Mouse (Mus musculus) neutrophil, adult 83 days (primary cell): ENCODE measurements around the gene Rsph14. TPM values are rescaled to one million over a fixed set of nuclear protein-coding genes. Genes with fewer than 3 reads are reported as not detected.

ENCODE experiments used
- total RNA-seq, 2 experiments: library from RNA; stranded (reverse); gene quantifications; one replicate each; pipeline ENCODE4 v1.2.4; 2023

Gene Rsph14
- not detected for total RNA-seq

GRCm38 (mm10) chr10:75032395-75032794 lies at the start of gene Rsph14:
Rsph14 (minus strand) TSS chr10:75032586.

GRCm38 (mm10) chr10:75060217-75060842 lies 27.9 kb upstream of the Rsph14 start, which contains the start of gene Bcr:
Bcr (plus strand) TSS chr10:75060592.

GRCm38 (mm10) chr10:75036883-75037379 lies 4.5 kb upstream of the Rsph14 start, which contains the start of gene Rab36:
Rab36 (plus strand) TSS chr10:75037058.

GRCm38 (mm10) chr10:74966850-74967451 lies 65.4 kb downstream of the Rsph14 start, which contains the start of gene Gnaz:
Gnaz (plus strand) TSS chr10:74967177.

Other genes with a start within 250 kb of the Rsph14 start
- gene Gnaz, start 65.4 kb downstream of the Rsph14 start, total RNA-seq = under 1 TPM; 0.20 TPM
- 1 to 10 TPM; 2.7 to 4.7 TPM for gene Rab36, start 4.5 kb upstream of the Rsph14 start, total RNA-seq
- gene Bcr, start 28.0 kb upstream of the Rsph14 start, total RNA-seq = 10 to 100 TPM; 15.4 to 20.7 TPM
- 10 to 100 TPM; 16.4 to 17.6 TPM for gene Specc1l, start 179.5 kb upstream of the Rsph14 start, total RNA-seq